Mouse (Mus musculus) stomach, embryonic 15.5 days (tissue): Measurements from ENCODE around the gene Adgrl3. TPM values are rescaled to one million over a fixed set of nuclear protein-coding genes. Genes with fewer than 3 reads are reported as not detected.

Experiments used
- ATAC-seq: fragments of 200-750 bp; cut with Nextera tagmentation; 2 replicates; pipeline ENCODE4 v1.8.0; 2017; ENCODE audit warnings: low read depth, moderate number of reproducible peaks, moderate TSS enrichment; ENCODE audit not compliant: insufficient read depth, low FRiP score
- H3K27ac ChIP-seq: fragments of 300-500 bp; sonication (generic); 2 replicates; pipeline ENCODE4 v1.5.1; 2015; ENCODE audit warnings: mild to moderate bottlenecking, inconsistent platforms
- H3K27me3 ChIP-seq: fragments of 300-500 bp; sonication (generic); replicated peaks from 2 replicates; pipeline ENCODE4 v1.6.1; 2015; ENCODE audit warnings: inconsistent platforms
- H3K36me3 ChIP-seq: fragments of 300-500 bp; sonication (generic); 2 replicates; pipeline ENCODE4 v1.6.1; 2015; ENCODE audit warnings: inconsistent platforms
- H3K4me1 ChIP-seq: fragments of 300-500 bp; sonication (generic); 2 replicates; pipeline ENCODE4 v1.6.1; 2015; ENCODE audit warnings: inconsistent platforms
- H3K4me2 ChIP-seq: fragments of 300-500 bp; sonication (generic); 2 replicates; pipeline ENCODE4 v1.6.1; 2015; ENCODE audit warnings: mild to moderate bottlenecking, inconsistent platforms
- H3K4me3 ChIP-seq: fragments of 300-500 bp; sonication (generic); replicated peaks from 2 replicates; pipeline ENCODE4 v1.5.1; 2015; ENCODE audit warnings: inconsistent platforms
- H3K9ac ChIP-seq: fragments of 300-500 bp; sonication (generic); 2 replicates; pipeline ENCODE4 v1.6.1; 2015; ENCODE audit warnings: inconsistent platforms
- H3K9me3 ChIP-seq: fragments of 300-500 bp; sonication (generic); 2 replicates; pipeline ENCODE4 v1.6.1; 2016; ENCODE audit warnings: inconsistent platforms
- WGBS: fragments of 180-500 bp; shearing (Covaris S2); methylation state at CpG from one replicate; pipeline ENCODE4 v1.1.7; 2015; 5-methylcytosine and 5-hydroxymethylcytosine counted together
- polyA plus RNA-seq: library from polyadenylated mRNA; unstranded; fragments of >200 nt; fragmentation: Nextera tagmentation; extraction: Ambion mirVana; gene quantifications from 2 replicates; pipeline ENCODE4 v1.2.1, GENCODE M21; 2015

Gene Adgrl3
- polyA plus RNA-seq, 1 experiment from 2014 or later: 17.5 TPM

GRCm38 (mm10) chr5:81156796-81157195, 136.9 kb downstream of the Adgrl3 start:
- Histone ChIP-seq H3K36me3 (no peaks in the 10 kb centered on the region), H3K27ac (no peak overlapping the region), H3K27me3 (no peaks in the 10 kb centered on the region), H3K9ac (no peak overlapping the region), H3K4me2 (no peak overlapping the region), H3K9me3 (no peaks in the 10 kb centered on the region), H3K4me1 (no peaks in the 10 kb centered on the region), H3K4me3 (no peak overlapping the region)
- WGBS: 66% methylated on average over 5 of the region's 5 CpGs
- ATAC-seq: no peak

DNA sequence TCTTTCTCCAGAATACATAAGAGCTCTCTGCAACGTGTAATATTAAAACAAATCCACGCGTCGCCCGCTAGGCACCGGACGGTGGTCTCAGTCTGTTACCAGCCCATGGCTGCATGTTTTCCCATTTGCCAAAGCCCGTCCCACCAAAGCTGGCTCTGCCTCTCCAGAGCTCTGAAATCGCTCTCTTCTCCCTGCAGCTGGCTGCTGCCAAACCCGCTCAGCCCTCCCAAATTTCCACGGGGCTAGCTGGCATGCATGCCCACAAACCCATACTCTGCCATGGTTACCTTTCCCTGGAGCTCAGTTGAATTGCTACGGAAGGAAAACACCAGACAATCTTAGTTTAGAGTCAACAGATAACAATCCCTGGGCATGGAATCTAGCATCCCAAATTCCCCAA, 139.1 kb downstream of the Adgrl3 start:
- WGBS: 92% methylated on average over 12 of the region's 12 CpGs
- Histone ChIP-seq H3K9me3 (no peaks in the 10 kb centered on the region), H3K4me2 (no peak overlapping the region), H3K27me3 (no peaks in the 10 kb centered on the region), H3K36me3 (no peaks in the 10 kb centered on the region), H3K4me3 (no peak overlapping the region), H3K27ac (no peak overlapping the region), H3K4me1 (no peaks in the 10 kb centered on the region), H3K9ac (no peak overlapping the region)
- ATAC-seq: no peak

DNA sequence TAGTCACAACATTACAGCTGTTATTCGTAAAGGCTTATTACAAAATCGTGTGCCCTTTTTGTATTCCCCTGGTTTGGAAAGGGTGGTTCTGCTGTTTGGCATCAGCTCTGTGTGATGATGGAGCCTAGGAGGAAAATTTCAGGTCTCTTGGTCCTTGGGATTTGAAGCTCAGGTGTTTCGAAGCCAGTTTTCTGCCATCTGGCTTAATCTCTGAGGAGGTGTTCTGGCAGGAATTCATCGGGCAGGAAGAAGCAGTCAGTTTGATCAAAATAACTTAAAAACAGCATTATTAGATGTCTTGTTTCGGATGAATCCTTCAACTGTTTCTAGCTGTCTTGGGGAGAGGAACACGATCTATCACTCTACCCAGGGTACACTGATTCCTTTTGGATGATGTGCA, 140.5 kb downstream of the Adgrl3 start:
- Histone ChIP-seq H3K36me3 (no peaks in the 10 kb centered on the region), H3K4me2 (no peak overlapping the region), H3K9me3 (no peaks in the 10 kb centered on the region), H3K27ac (no peak overlapping the region), H3K9ac (no peak overlapping the region), H3K4me1 (no peaks in the 10 kb centered on the region), H3K4me3 (no peak overlapping the region), H3K27me3 (no peaks in the 10 kb centered on the region)
- no peak for ATAC-seq
- 87% methylated on average over 6 of the region's 6 CpGs for WGBS

GRCm38 (mm10) chr5:81188871-81189485, 169.0 kb downstream of the Adgrl3 start:
- Histone ChIP-seq H3K27ac (no peak overlapping the region), H3K4me3 (no peak overlapping the region), H3K27me3 (no peaks in the 10 kb centered on the region), H3K9ac (no peak overlapping the region), H3K4me1 (no peaks in the 10 kb centered on the region), H3K4me2 (no peak overlapping the region), H3K9me3 (no peaks in the 10 kb centered on the region), H3K36me3 (no peaks in the 10 kb centered on the region)
- no peak for ATAC-seq
- WGBS: 31% methylated on average over 4 of the region's 4 CpGs

GRCm38 (mm10) chr5:81200354-81200753, 180.4 kb downstream of the Adgrl3 start:
- H3K9me3 ChIP-seq: no peaks in the 10 kb centered on the region
- H3K4me1 ChIP-seq: no peaks in the 10 kb centered on the region
- H3K4me2 ChIP-seq: no peak overlapping the region
- no peak for ATAC-seq
- H3K27ac ChIP-seq: no peak overlapping the region
- H3K27me3 ChIP-seq: no peaks in the 10 kb centered on the region
- H3K9ac ChIP-seq: no peak overlapping the region
- no peak overlapping the region for H3K4me3 ChIP-seq
- H3K36me3 ChIP-seq: no peaks in the 10 kb centered on the region

GRCm38 (mm10) chr5:81201885-81202284, 181.9 kb downstream of the Adgrl3 start:
- Histone ChIP-seq H3K9ac (no peak overlapping the region), H3K27ac (no peak overlapping the region), H3K4me1 (no peaks in the 10 kb centered on the region), H3K4me2 (no peak overlapping the region), H3K4me3 (no peak overlapping the region), H3K9me3 (no peaks in the 10 kb centered on the region), H3K36me3 (no peaks in the 10 kb centered on the region), H3K27me3 (no peaks in the 10 kb centered on the region)
- no peak for ATAC-seq
- WGBS: 85% methylated on average over 4 of the region's 4 CpGs

GRCm38 (mm10) chr5:81218500-81219057, 198.6 kb downstream of the Adgrl3 start:
- H3K4me1 ChIP-seq: no peaks in the 10 kb centered on the region
- no peak for ATAC-seq
- no peaks in the 10 kb centered on the region for H3K36me3 ChIP-seq
- no peak overlapping the region for H3K9ac ChIP-seq
- H3K4me3 ChIP-seq: no peak overlapping the region
- no peaks in the 10 kb centered on the region for H3K27me3 ChIP-seq
- H3K4me2 ChIP-seq: no peak overlapping the region
- WGBS: 80% methylated on average over 2 of the region's 2 CpGs
- no peak overlapping the region for H3K27ac ChIP-seq
- H3K9me3 ChIP-seq: no peaks in the 10 kb centered on the region

DNA sequence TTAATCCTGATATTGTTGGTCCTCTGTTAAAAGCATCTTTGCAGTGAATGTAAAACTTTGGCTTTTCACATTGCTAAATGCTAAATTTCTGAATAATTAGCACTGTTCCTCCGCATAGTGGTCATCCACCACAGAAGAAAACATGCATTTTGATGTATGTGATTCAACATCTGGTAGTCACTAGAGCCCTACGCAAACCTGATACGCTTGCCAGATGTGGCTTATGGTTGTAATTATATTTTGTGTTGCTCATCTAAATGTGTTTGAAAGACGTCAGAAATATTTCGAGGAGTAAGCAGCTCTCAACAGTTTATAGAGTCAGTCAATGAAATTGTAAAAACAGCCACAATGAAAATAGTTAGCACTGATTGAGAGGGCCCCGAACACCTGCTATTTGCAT, 204.5 kb downstream of the Adgrl3 start:
- ATAC-seq: no peak
- Histone ChIP-seq H3K9me3 (no peaks in the 10 kb centered on the region), H3K27ac (no peak overlapping the region), H3K4me3 (no peak overlapping the region), H3K9ac (no peak overlapping the region), H3K4me2 (no peak overlapping the region), H3K36me3 (no peaks in the 10 kb centered on the region), H3K4me1 (no peaks in the 10 kb centered on the region), H3K27me3 (no peaks in the 10 kb centered on the region)
- 79% methylated on average over 6 of the region's 6 CpGs for WGBS

- Histone ChIP-seq H3K27me3 (no peaks in the 10 kb centered on the region), H3K4me1 (no peaks in the 10 kb centered on the region), H3K4me3 (no peak overlapping the region), H3K9ac (no peak overlapping the region), H3K4me2 (no peak overlapping the region), H3K27ac (no peak overlapping the region), H3K9me3 (no peaks in the 10 kb centered on the region), H3K36me3 (no peaks in the 10 kb centered on the region)
- 82% methylated on average over 2 of the region's 2 CpGs for WGBS
- no peak for ATAC-seq
Observed at GRCm38 (mm10) chr5:81225486-81225885, 205.5 kb downstream of the Adgrl3 start.

- Histone ChIP-seq H3K36me3 (no peaks in the 10 kb centered on the region), H3K9me3 (no peaks in the 10 kb centered on the region), H3K4me3 (no peak overlapping the region), H3K4me2 (no peak overlapping the region), H3K4me1 (no peaks in the 10 kb centered on the region), H3K27me3 (no peaks in the 10 kb centered on the region), H3K9ac (no peak overlapping the region), H3K27ac (no peak overlapping the region)
- no peak for ATAC-seq
Observed at GRCm38 (mm10) chr5:81227256-81227655, 207.3 kb downstream of the Adgrl3 start.

DNA sequence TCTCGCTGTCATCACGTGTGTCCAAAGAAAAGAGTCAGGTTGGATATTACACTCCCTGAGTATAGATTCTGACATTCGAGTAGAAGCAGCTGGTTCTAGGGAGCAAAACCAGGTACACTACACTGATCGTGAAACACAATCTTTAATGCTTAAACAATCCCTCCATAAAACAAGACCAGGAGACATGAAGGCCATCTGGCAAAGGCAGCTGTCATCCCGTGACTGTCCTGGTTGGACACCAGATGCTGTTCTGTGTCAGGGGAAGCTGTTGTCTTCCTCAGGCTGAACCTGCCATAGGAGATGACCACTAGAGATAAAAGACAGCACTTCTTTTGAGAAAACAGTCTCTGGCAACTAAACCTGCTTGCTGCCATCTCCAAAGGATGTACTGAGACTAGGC, 228.8 kb downstream of the Adgrl3 start:
- ATAC-seq: no peak
- no peak overlapping the region for H3K4me3 ChIP-seq
- H3K27me3 ChIP-seq: no peaks in the 10 kb centered on the region
- 54% methylated on average over 5 of the region's 5 CpGs for WGBS
- H3K27ac ChIP-seq: no peak overlapping the region
- H3K36me3 ChIP-seq: no peaks in the 10 kb centered on the region
- no peak overlapping the region for H3K9ac ChIP-seq
- no peaks in the 10 kb centered on the region for H3K4me1 ChIP-seq
- no peaks in the 10 kb centered on the region for H3K9me3 ChIP-seq
- no peak overlapping the region for H3K4me2 ChIP-seq

GRCm38 (mm10) chr5:81256091-81256490, 236.2 kb downstream of the Adgrl3 start:
- H3K4me2 ChIP-seq: no peak overlapping the region
- H3K36me3 ChIP-seq: no peaks in the 10 kb centered on the region
- ATAC-seq: no peak
- 81% methylated on average over 3 of the region's 3 CpGs for WGBS
- no peak overlapping the region for H3K9ac ChIP-seq
- H3K27ac ChIP-seq: no peak overlapping the region
- H3K4me1 ChIP-seq: no peaks in the 10 kb centered on the region
- no peak overlapping the region for H3K4me3 ChIP-seq
- no peaks in the 10 kb centered on the region for H3K9me3 ChIP-seq
- no peaks in the 10 kb centered on the region for H3K27me3 ChIP-seq

GRCm38 (mm10) chr5:81269689-81270088, 249.8 kb downstream of the Adgrl3 start:
- H3K9me3 ChIP-seq: no peaks in the 10 kb centered on the region
- no peaks in the 10 kb centered on the region for H3K36me3 ChIP-seq
- no peaks in the 10 kb centered on the region for H3K4me1 ChIP-seq
- no peak overlapping the region for H3K27ac ChIP-seq
- H3K9ac ChIP-seq: no peak overlapping the region
- WGBS: 87% methylated on average over 3 of the region's 3 CpGs
- H3K27me3 ChIP-seq: no peaks in the 10 kb centered on the region
- ATAC-seq: no peak
- H3K4me3 ChIP-seq: no peak overlapping the region
- no peak overlapping the region for H3K4me2 ChIP-seq
